Mouse (Mus musculus) activated CD4-positive, CD25-positive, alpha-beta regulatory T cell (primary cell): ENCODE data around the gene Aasdh. TPM values are rescaled to one million over a fixed set of nuclear protein-coding genes. Genes with fewer than 3 reads are reported as not detected.

Experiments used
- polyA plus RNA-seq, 2 experiments: library from polyadenylated mRNA; unstranded; fragments of 100-300 nt; shearing (Covaris generic); gene quantifications; one replicate each; pipeline ENCODE4 v1.2.1; 2017

The Aasdh gene
- 10 to 100 TPM; 12.0 to 16.1 TPM for polyA plus RNA-seq

GRCm38 (mm10) chr5:76905405-76906154, at the start of gene Aasdh:
Gene Aasdh (minus strand): TSS chr5:76905514.

GRCm38 (mm10) chr5:76951106-76952027, 46.1 kb upstream of the Aasdh start, which contains the start of the genes Paics and Ppat:
Gene Paics (plus strand): TSS chr5:76951307.
Gene Ppat (minus strand): TSS chr5:76951578.

Other genes with a start within 250 kb of the Aasdh start
- gene C530008M17Rik, start 249.0 kb downstream of the Aasdh start, polyA plus RNA-seq = under 1 TPM; 0.04 to 0.57 TPM
- 100 to 1,000 TPM; 128 to 143 TPM for gene Paics, start 45.8 kb upstream of the Aasdh start, polyA plus RNA-seq
- 10 to 100 TPM; 36.2 to 40.3 TPM for gene Ppat, start 46.1 kb upstream of the Aasdh start, polyA plus RNA-seq
- gene Srp72, start 69.2 kb upstream of the Aasdh start, polyA plus RNA-seq = 100 to 1,000 TPM in 1 of 2 experiments, 10 to 100 TPM in 1; 89.2 to 103 TPM
- under 1 TPM in 1 of 2 experiments, not detected in 1; 0.47 TPM for gene Arl9, start 98.5 kb upstream of the Aasdh start, polyA plus RNA-seq
- under 1 TPM in 1 of 2 experiments, not detected in 1; 0.14 TPM for gene Thegl, start 110.5 kb upstream of the Aasdh start, polyA plus RNA-seq
- gene Hopx, start 209.6 kb upstream of the Aasdh start, polyA plus RNA-seq = 100 to 1,000 TPM; 230 to 397 TPM